Comparison of ENCODE assay signal across 7 mouse cellular contexts in genomic region chr14:17659031-17659430, GRCm38 (mm10). TPM values are rescaled to one million over a fixed set of nuclear protein-coding genes. Genes with fewer than 3 reads are reported as not detected.
A peak's percentile ranks its signal among the peaks of the same experiment; 100 is the strongest.
DNase-seq lines count a peak whose midpoint lies in the region; ATAC-seq lines count a peak whose summit lies in the region.

No protein-coding gene starts in this region.

- no peaks in the 10 kb centered on the region for H3K9me3 ChIP-seq in embryonic facial prominence, embryonic 15.5 days (replicated peaks)
- H3K9me3 ChIP-seq in heart, embryonic 10.5 days = no peaks in the 10 kb centered on the region
- no peaks in the 10 kb centered on the region for H3K9me3 ChIP-seq in kidney, embryonic 14.5 days (ENCODE audit: control insufficient read depth, low read length)
- H3K9me3 ChIP-seq in limb, embryonic 13.5 days = no peaks in the 10 kb centered on the region
- no peaks in the 10 kb centered on the region for H3K9me3 ChIP-seq in midbrain, embryonic 14.5 days (ENCODE audit: control insufficient read depth, low read length)

- H3K4me2 ChIP-seq in embryonic facial prominence, embryonic 15.5 days (replicated peaks) = peak overlapping the region; percentile 91
- H3K4me2 ChIP-seq in kidney, embryonic 14.5 days (replicated peaks; ENCODE audit: low read depth, low read length) = peak overlapping the region; percentile 92
- H3K4me2 ChIP-seq in limb, embryonic 13.5 days (replicated peaks) = peak overlapping the region; percentile 99
- H3K4me2 ChIP-seq in midbrain, embryonic 14.5 days (ENCODE audit: low read length) = peak overlapping the region; percentile 85

- peaks cover 16% of the 10 kb centered on the region for H3K27me3 ChIP-seq in embryonic facial prominence, embryonic 15.5 days
- peaks cover 34% of the 10 kb centered on the region; the same call in 1 of the 2 replicates for H3K27me3 ChIP-seq in heart, embryonic 10.5 days (ENCODE audit: insufficient read depth, poor library complexity, severe bottlenecking)
- H3K27me3 ChIP-seq in kidney, embryonic 14.5 days (ENCODE audit: control insufficient read depth, insufficient read depth, low read length) = peaks cover 19% of the 10 kb centered on the region
- peaks cover 39% of the 10 kb centered on the region for H3K27me3 ChIP-seq in limb, embryonic 13.5 days
- H3K27me3 ChIP-seq in midbrain, embryonic 14.5 days (ENCODE audit: control insufficient read depth, insufficient read depth, low read length) = 0 out of 2 replicates have a peak, but pooled peaks cover 10% of the 10 kb centered on the region

- WGBS in embryonic facial prominence, embryonic 15.5 days = 0% methylated on average over 10 of the region's 10 CpGs
- under 1% methylated on average over 9 of the region's 10 CpGs for WGBS in heart, embryonic 10.5 days
- under 1% methylated on average over 9 of the region's 10 CpGs for WGBS in kidney, embryonic 14.5 days
- 0% methylated on average over 10 of the region's 10 CpGs for WGBS in limb, embryonic 13.5 days
- under 1% methylated on average over 9 of the region's 10 CpGs for WGBS in midbrain, embryonic 14.5 days

- H3K27ac ChIP-seq in embryonic facial prominence, embryonic 15.5 days (replicated peaks) = peak overlapping the region; percentile 55; the same call in 1 of the 2 replicates
- H3K27ac ChIP-seq in heart, embryonic 10.5 days = no peak overlapping the region
- no peak overlapping the region for H3K27ac ChIP-seq in kidney, embryonic 14.5 days (ENCODE audit: low read depth, low read length)
- no peak overlapping the region for H3K27ac ChIP-seq in limb, embryonic 13.5 days
- H3K27ac ChIP-seq in midbrain, embryonic 14.5 days (replicated peaks; ENCODE audit: low read depth, low read length) = no peak overlapping the region

- DNase-seq in brain, adult 2 months (ENCODE audit: low read depth, low spot score) = peak; percentile 97
- peak; percentile 89 for DNase-seq in heart, embryonic 10.5 days (ENCODE audit: low spot score)
- DNase-seq in midbrain, embryonic 14.5 days = peak; percentile 87
- DNase-seq in spleen, postnatal 10 days (ENCODE audit: low spot score in 2 of 2) = peak; percentile 7 to 60

- H3K9ac ChIP-seq in embryonic facial prominence, embryonic 15.5 days = no peak overlapping the region
- H3K9ac ChIP-seq in kidney, embryonic 14.5 days (ENCODE audit: low read depth, low read length) = no peak overlapping the region
- H3K9ac ChIP-seq in limb, embryonic 13.5 days = no peak overlapping the region
- H3K9ac ChIP-seq in midbrain, embryonic 14.5 days (replicated peaks; ENCODE audit: low read length) = no peak overlapping the region

- H3K4me1 ChIP-seq in embryonic facial prominence, embryonic 15.5 days = peaks cover 18% of the 10 kb centered on the region
- 0 out of 2 replicates have a peak, but pooled peaks cover 9% of the 10 kb centered on the region for H3K4me1 ChIP-seq in heart, embryonic 10.5 days
- 0 out of 2 replicates have a peak, but pooled peaks cover 3% of the 10 kb centered on the region for H3K4me1 ChIP-seq in kidney, embryonic 14.5 days (ENCODE audit: control insufficient read depth, insufficient read depth, low read length)
- peaks cover 16% of the 10 kb centered on the region for H3K4me1 ChIP-seq in limb, embryonic 13.5 days
- H3K4me1 ChIP-seq in midbrain, embryonic 14.5 days (ENCODE audit: control insufficient read depth, insufficient read depth, low read length) = peaks cover 11% of the 10 kb centered on the region

- ATAC-seq in embryonic facial prominence, embryonic 15.5 days (ENCODE audit: insufficient number of reproducible peaks, low FRiP score, low TSS enrichment, low read depth) = peak; percentile 37; the same call in 1 of the 2 replicates
- ATAC-seq in kidney, embryonic 14.5 days (ENCODE audit: low FRiP score, low TSS enrichment) = peak; percentile 79
- peak; percentile 71 for ATAC-seq in limb, embryonic 13.5 days (ENCODE audit: low FRiP score, low read depth)
- ATAC-seq in midbrain, embryonic 14.5 days (ENCODE audit: low FRiP score, low TSS enrichment) = peak; percentile 46; the same call in 1 of the 2 replicates

- H3K36me3 ChIP-seq in embryonic facial prominence, embryonic 15.5 days = no peaks in the 10 kb centered on the region
- no peaks in the 10 kb centered on the region for H3K36me3 ChIP-seq in heart, embryonic 10.5 days
- H3K36me3 ChIP-seq in kidney, embryonic 14.5 days (ENCODE audit: control insufficient read depth, insufficient read depth, low read length) = no peaks in the 10 kb centered on the region
- no peaks in the 10 kb centered on the region for H3K36me3 ChIP-seq in limb, embryonic 13.5 days
- H3K36me3 ChIP-seq in midbrain, embryonic 14.5 days (ENCODE audit: control insufficient read depth, insufficient read depth, low read length) = no peaks in the 10 kb centered on the region

- H3K4me3 ChIP-seq in embryonic facial prominence, embryonic 15.5 days (replicated peaks) = peak overlapping the region; percentile 60
- H3K4me3 ChIP-seq in heart, embryonic 10.5 days = peak overlapping the region; percentile 78
- H3K4me3 ChIP-seq in kidney, embryonic 14.5 days (ENCODE audit: low read length) = peak overlapping the region; percentile 57
- peak overlapping the region; percentile 73 for H3K4me3 ChIP-seq in limb, embryonic 13.5 days
- peak overlapping the region; percentile 74; the same call in 1 of the 2 replicates for H3K4me3 ChIP-seq in midbrain, embryonic 14.5 days (replicated peaks; ENCODE audit: low read depth, low read length)

RNA-seq across cellular contexts. Expression of gene Thrb, which starts 1.0 kb away (rescaled TPM):
- 4.4 and 4.8 TPM in 2 replicates for polyA plus RNA-seq in embryonic facial prominence, embryonic 15.5 days (2015; fragmentation: Nextera tagmentation; extraction: Ambion mirVana)
- 0.39 and 1.0 TPM in 2 replicates for polyA plus RNA-seq in heart, embryonic 10.5 days (2016; fragmentation: Nextera tagmentation; extraction: Ambion mirVana)
- polyA plus RNA-seq in kidney, embryonic 14.5 days (2014; fragmentation: Nextera tagmentation; extraction: Ambion mirVana) = 0.20 and 0.83 TPM in 2 replicates
- 1.2 and 1.3 TPM in 2 replicates for polyA plus RNA-seq in limb, embryonic 13.5 days (2015; fragmentation: Nextera tagmentation; extraction: Ambion mirVana)
- 0.96 and 1.8 TPM in 2 replicates for polyA plus RNA-seq in midbrain, embryonic 14.5 days (2014; fragmentation: Nextera tagmentation; extraction: Ambion mirVana)

Comparison
In these comparisons a context has a peak if more than half of its experiments do, and no peak if none do; other contexts are left out.
1. DNase-seq: peak in every context shown above with its lines; median percentile 97 in brain, adult 2 months; 89 in heart, embryonic 10.5 days; 87 in midbrain, embryonic 14.5 days; 34 in spleen, postnatal 10 days.